Mouse (Mus musculus) lung, embryonic 14.5 days (tissue): ENCODE measurements around the gene Elk1. TPM values are rescaled to one million over a fixed set of nuclear protein-coding genes. Genes with fewer than 3 reads are reported as not detected.

Source experiments
- ATAC-seq: fragments of 200-750 bp; cut with Nextera tagmentation; 2 replicates; pipeline ENCODE4 v1.8.0; 2017; ENCODE audit warnings: mild to moderate bottlenecking, moderate TSS enrichment, moderate library complexity; ENCODE audit not compliant: insufficient read depth
- DNase-seq: peaks from one replicate; pipeline ENCODE4 v3.0.0-alpha.2; 2015
- H3K27ac ChIP-seq: fragments of 300-500 bp; sonication (generic); 2 replicates; pipeline ENCODE4 v1.5.1; 2014; ENCODE audit warnings: low read depth, mild to moderate bottlenecking, moderate library complexity
- H3K27me3 ChIP-seq: fragments of 300-500 bp; sonication (generic); 2 replicates; pipeline ENCODE4 v1.6.1; 2014; ENCODE audit warnings: low read length, control low read depth; ENCODE audit not compliant: insufficient read depth
- H3K36me3 ChIP-seq: fragments of 300-500 bp; sonication (generic); 2 replicates; pipeline ENCODE4 v1.6.1; 2014; ENCODE audit warnings: control low read depth; ENCODE audit not compliant: insufficient read depth
- H3K4me1 ChIP-seq: fragments of 300-500 bp; sonication (generic); 2 replicates; pipeline ENCODE4 v1.6.1; 2014; ENCODE audit warnings: antibody characterized with exemption, control low read depth; ENCODE audit not compliant: insufficient read depth
- H3K4me2 ChIP-seq: fragments of 300-500 bp; sonication (generic); 2 replicates; pipeline ENCODE4 v1.6.1; 2014; ENCODE audit warnings: mild to moderate bottlenecking
- H3K4me3 ChIP-seq: fragments of 300-500 bp; sonication (generic); 2 replicates; pipeline ENCODE4 v1.5.1; 2014; ENCODE audit warnings: low read depth, low read length
- H3K9ac ChIP-seq: fragments of 300-500 bp; sonication (generic); 2 replicates; pipeline ENCODE4 v1.6.1; 2014
- H3K9me3 ChIP-seq: fragments of 300-500 bp; sonication (generic); 2 replicates; pipeline ENCODE4 v1.6.1; 2016; ENCODE audit warnings: low read depth, low read length, control low read depth
- CTCF ChIP-seq: IDR thresholded peaks from 2 replicates; pipeline ENCODE4 v1.5.1; 2016; ENCODE audit warnings: antibody characterized with exemption, low read depth
- WGBS: fragments of 180-500 bp; shearing (Covaris S2); extraction: QIAGEN DNeasy Blood & Tissue Kit; methylation state at CpG from one replicate; pipeline ENCODE4 v1.1.7; 2014; 5-methylcytosine and 5-hydroxymethylcytosine counted together
- polyA plus RNA-seq: library from polyadenylated mRNA; unstranded; fragments of >200 nt; fragmentation: Nextera tagmentation; extraction: Ambion mirVana; gene quantifications from 2 replicates; pipeline ENCODE4 v1.2.1, GENCODE M21; 2014

Elk1 gene
- polyA plus RNA-seq: 7.7 and 8.0 TPM in 2 replicates

- ATAC-seq: peak; percentile 98
- peak within 1 kb of the TSS; percentile 57 for H3K4me2 ChIP-seq
These were observed at the start of gene Elk1 for GRCm38 (mm10) chrX:20950191-20950880. Elk1 (minus strand) TSS chrX:20950608.

GRCm38 (mm10) chrX:20980901-20981300, 30.5 kb upstream of the Elk1 start:
- no peak overlapping the region for H3K4me2 ChIP-seq
- no peaks in the 10 kb centered on the region for H3K27me3 ChIP-seq
- ATAC-seq (no peak), DNase-seq (no peak)
- H3K4me3 ChIP-seq: no peak overlapping the region
- H3K27ac ChIP-seq: no peak overlapping the region
- no peaks in the 10 kb centered on the region for H3K36me3 ChIP-seq
- WGBS: 58% methylated on average over 1 of the region's 1 CpGs
- H3K4me1 ChIP-seq: no peaks in the 10 kb centered on the region
- no peak for TF ChIP-seq CTCF
- no peak overlapping the region for H3K9ac ChIP-seq
- H3K9me3 ChIP-seq: no peaks in the 10 kb centered on the region

More at GRCm38 (mm10) chrX:20950191-20950880, at the start of gene Elk1:
- WGBS: 7% methylated on average over 30 of the region's 30 CpGs
- Histone ChIP-seq H3K9me3 (no peaks in the 10 kb centered on the region), H3K9ac (peak within 1 kb of the TSS; percentile 59), H3K4me3 (peak within 1 kb of the TSS; percentile 57), H3K4me1 (no peaks in the 10 kb centered on the region), H3K36me3 (no peaks in the 10 kb centered on the region), H3K27ac (peak within 1 kb of the TSS; percentile 46; the same call in 1 of the 2 replicates), H3K27me3 (no peaks in the 10 kb centered on the region)
- peak; percentile 92 for DNase-seq
- no peak for TF ChIP-seq CTCF

DNA sequence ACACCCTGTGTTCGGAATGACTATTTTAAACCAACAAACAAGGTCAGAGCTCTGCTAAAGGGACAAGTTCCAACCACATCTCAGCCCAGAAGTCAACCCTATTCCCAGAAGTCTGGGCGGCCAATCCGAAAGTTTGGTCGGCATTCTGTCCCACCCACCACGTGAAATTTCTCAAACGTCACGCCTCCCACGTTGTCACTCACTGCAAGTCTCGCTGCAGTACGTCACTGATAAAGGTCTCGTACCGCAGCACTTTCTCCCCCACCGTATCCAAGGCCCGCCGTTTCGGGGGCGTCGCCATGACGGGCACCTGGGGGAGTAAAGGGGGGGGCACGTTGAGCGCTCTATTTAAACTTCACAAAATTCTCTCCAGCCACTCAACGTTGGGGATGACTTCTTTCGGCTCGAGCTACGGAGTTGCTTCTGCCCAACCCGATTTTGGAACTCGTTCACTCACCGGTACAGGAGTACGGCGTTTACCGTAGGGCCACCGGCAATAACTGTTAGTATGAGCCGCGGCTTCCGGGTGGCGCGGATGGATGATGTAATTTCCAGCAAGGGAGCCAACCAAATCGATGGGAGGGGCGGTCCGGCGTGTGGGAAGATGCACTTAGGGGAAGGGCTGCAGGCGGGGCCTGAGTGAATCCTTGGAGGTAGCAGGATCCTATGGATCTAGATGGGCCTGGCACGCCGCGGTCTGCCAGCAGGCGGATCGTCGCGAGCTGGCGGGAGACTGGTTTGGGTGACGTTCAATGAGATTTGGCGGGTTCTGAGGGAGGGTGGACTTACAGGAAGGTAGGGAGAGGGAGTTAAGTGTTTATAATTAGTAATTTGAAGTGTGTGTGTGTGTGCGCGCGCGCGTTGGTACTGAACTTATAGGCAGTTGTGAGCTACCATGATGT, 11.3 kb upstream of the Elk1 start, which contains the start of gene Uxt:
TSS of gene Uxt (minus strand) at position 541 of the 902 bp plus-strand sequence.
- no peaks in the 10 kb centered on the region for H3K36me3 ChIP-seq
- peak within 1 kb of the TSS; percentile 80 for H3K27ac ChIP-seq
- DNase-seq (peak; percentile 93), ATAC-seq (peak; percentile 99)
- H3K27me3 ChIP-seq: no peaks in the 10 kb centered on the region
- peak; percentile 54 for TF ChIP-seq CTCF
- H3K4me3 ChIP-seq: peak within 1 kb of the TSS; percentile 47
- WGBS: 8% methylated on average over 57 of the region's 57 CpGs
- H3K9ac ChIP-seq: peak within 1 kb of the TSS; percentile 38; the same call in 1 of the 2 replicates
- no peaks in the 10 kb centered on the region for H3K9me3 ChIP-seq
- no peaks in the 10 kb centered on the region for H3K4me1 ChIP-seq
- peak within 1 kb of the TSS; percentile 57 for H3K4me2 ChIP-seq

DNA sequence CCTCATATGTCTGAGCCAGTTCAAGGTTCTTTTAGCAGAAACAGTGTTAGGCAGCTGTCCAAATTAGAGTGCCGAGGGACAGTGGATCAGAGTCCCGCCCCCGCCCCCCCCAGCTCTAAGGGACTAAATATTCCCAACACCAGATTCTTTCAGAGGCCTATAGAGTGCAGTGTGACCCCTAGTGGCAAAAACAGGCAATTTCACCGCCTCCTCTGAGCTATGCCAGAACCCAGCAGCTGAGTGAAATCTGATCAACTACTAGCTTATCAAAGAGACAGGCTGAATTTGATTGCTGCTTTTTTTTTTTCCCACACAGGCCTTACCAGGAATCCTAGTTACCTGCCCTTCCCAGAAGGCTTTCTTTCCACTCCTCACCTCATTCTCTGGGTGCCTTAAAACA, 4.4 kb downstream of the Elk1 start:
- 3% methylated on average over 4 of the region's 4 CpGs for WGBS
- no peak for ATAC-seq
- peak; percentile 57 for TF ChIP-seq CTCF

GRCm38 (mm10) chrX:20931963-20932362, 18.4 kb downstream of the Elk1 start:
- Histone ChIP-seq H3K4me1 (no peaks in the 10 kb centered on the region), H3K4me2 (no peak overlapping the region), H3K9ac (no peak overlapping the region), H3K4me3 (no peak overlapping the region), H3K9me3 (no peaks in the 10 kb centered on the region), H3K36me3 (peaks cover 15% of the 10 kb centered on the region; the same call in 1 of the 2 replicates), H3K27me3 (no peaks in the 10 kb centered on the region), H3K27ac (no peak overlapping the region)
- WGBS: 91% methylated on average over 1 of the region's 1 CpGs
- ATAC-seq: no peak
- no peak for TF ChIP-seq CTCF
- DNase-seq: no peak

More for the DNA sequence above, 4.4 kb downstream of the Elk1 start:
- no peak overlapping the region for H3K4me3 ChIP-seq
- no peaks in the 10 kb centered on the region for H3K9me3 ChIP-seq
- no peaks in the 10 kb centered on the region for H3K4me1 ChIP-seq
- no peak overlapping the region for H3K27ac ChIP-seq
- no peaks in the 10 kb centered on the region for H3K36me3 ChIP-seq
- peak; percentile 75 for DNase-seq
- no peak overlapping the region for H3K9ac ChIP-seq
- no peaks in the 10 kb centered on the region for H3K27me3 ChIP-seq
- H3K4me2 ChIP-seq: no peak overlapping the region

DNA sequence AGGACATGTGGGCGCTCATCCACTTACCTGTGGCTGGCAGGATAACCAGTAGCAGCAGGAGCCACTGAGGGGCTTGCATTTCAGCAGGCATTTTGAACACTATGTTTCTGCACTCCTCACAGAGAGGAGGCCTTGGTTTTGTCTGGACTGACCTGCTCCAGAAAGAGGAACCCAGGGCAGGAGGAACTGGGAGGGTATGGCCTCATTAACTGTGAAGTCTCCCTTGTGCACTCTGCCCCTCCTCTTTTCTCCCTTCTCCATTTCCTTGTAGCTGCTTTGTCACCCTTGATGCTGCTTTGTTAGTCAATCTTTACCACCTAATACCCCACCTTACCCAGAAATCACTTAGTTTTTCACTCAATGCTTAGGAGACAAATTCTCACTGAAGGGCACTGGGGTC, 19.0 kb downstream of the Elk1 start, which contains the start of gene Cfp:
TSS of gene Cfp (minus strand) at position 192 of the 400 bp plus-strand sequence.
- 73% methylated on average over 1 of the region's 1 CpGs for WGBS
- no peaks in the 10 kb centered on the region for H3K27me3 ChIP-seq
- no peaks in the 10 kb centered on the region for H3K9me3 ChIP-seq
- no peak for TF ChIP-seq CTCF
- no peak within 1 kb of the TSS for H3K4me2 ChIP-seq
- H3K27ac ChIP-seq: no peak within 1 kb of the TSS
- H3K4me1 ChIP-seq: no peaks in the 10 kb centered on the region
- H3K4me3 ChIP-seq: no peak within 1 kb of the TSS
- no peak within 1 kb of the TSS for H3K9ac ChIP-seq
- peaks cover 17% of the 10 kb centered on the region; the same call in 1 of the 2 replicates for H3K36me3 ChIP-seq
- no peak for ATAC-seq
- no peak for DNase-seq
